Mouse (Mus musculus) lung, embryonic 16.5 days (tissue): Measurements from ENCODE around the gene Cib4. TPM values are rescaled to one million over a fixed set of nuclear protein-coding genes. Genes with fewer than 3 reads are reported as not detected.

ENCODE experiments used
- ATAC-seq: fragments of 200-750 bp; cut with Nextera tagmentation; 2 replicates; pipeline ENCODE4 v1.8.0; 2017; ENCODE audit warnings: low read depth, mild to moderate bottlenecking, moderate library complexity
- H3K27ac ChIP-seq: fragments of 300-500 bp; sonication (generic); 2 replicates; pipeline ENCODE4 v1.5.1; 2014; ENCODE audit warnings: mild to moderate bottlenecking, control low read depth, low read length
- H3K27me3 ChIP-seq: fragments of 300-500 bp; sonication (generic); 2 replicates; pipeline ENCODE4 v1.6.1; 2014; ENCODE audit warnings: low read depth, low read length, mixed read lengths; ENCODE audit not compliant: control insufficient read depth, insufficient read depth
- H3K36me3 ChIP-seq: fragments of 300-500 bp; sonication (generic); 2 replicates; pipeline ENCODE4 v1.6.1; 2014; ENCODE audit warnings: low read length; ENCODE audit not compliant: control insufficient read depth, insufficient read depth
- H3K4me1 ChIP-seq: fragments of 300-500 bp; sonication (generic); replicated peaks from 2 replicates; pipeline ENCODE4 v1.6.1; 2014; ENCODE audit warnings: low read length, mixed read lengths; ENCODE audit not compliant: control insufficient read depth, insufficient read depth
- H3K4me2 ChIP-seq: fragments of 300-500 bp; sonication (generic); 2 replicates; pipeline ENCODE4 v1.6.1; 2014; ENCODE audit warnings: low read depth, low read length, control low read depth
- H3K4me3 ChIP-seq: fragments of 300-500 bp; sonication (generic); 2 replicates; pipeline ENCODE4 v1.5.1; 2014; ENCODE audit warnings: mild to moderate bottlenecking, low read length, control low read depth
- H3K9ac ChIP-seq: fragments of 300-500 bp; sonication (generic); 2 replicates; pipeline ENCODE4 v1.6.1; 2014; ENCODE audit warnings: low read length, control low read depth
- H3K9me3 ChIP-seq: fragments of 300-500 bp; sonication (generic); 2 replicates; pipeline ENCODE4 v1.6.1; 2016; ENCODE audit warnings: low read length; ENCODE audit not compliant: control insufficient read depth
- WGBS: fragments of 180-500 bp; shearing (Covaris S2); extraction: QIAGEN DNeasy Blood & Tissue Kit; methylation state at CpG from one replicate; pipeline ENCODE4 v1.1.7; 2014; 5-methylcytosine and 5-hydroxymethylcytosine counted together
- polyA plus RNA-seq: library from polyadenylated mRNA; unstranded; fragments of >200 nt; fragmentation: Nextera tagmentation; extraction: Ambion mirVana; gene quantifications from 2 replicates; pipeline ENCODE4 v1.2.1, GENCODE M21; 2015

Cib4 gene
- polyA plus RNA-seq, 1 experiment from 2014 or later: not detected

DNA sequence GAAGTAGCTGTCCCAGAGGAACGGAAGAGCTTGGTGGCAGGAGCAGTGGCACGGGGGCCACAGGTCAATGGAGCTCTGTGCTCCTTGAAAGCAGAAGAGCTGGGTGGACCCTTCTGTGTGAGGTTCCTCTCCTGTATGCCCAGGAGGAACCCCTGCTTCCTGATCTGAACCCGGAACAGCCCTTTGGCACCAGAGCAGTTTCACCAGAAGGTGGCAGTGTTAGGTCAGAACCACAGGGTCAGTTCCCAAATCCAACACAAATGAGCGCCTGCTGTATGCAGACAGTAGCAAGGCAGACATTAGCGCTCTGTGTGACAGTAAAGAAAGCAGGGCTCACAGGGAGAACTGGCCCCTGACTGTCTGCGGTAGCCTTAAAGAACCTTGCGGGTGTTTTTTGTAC lies 29.3 kb downstream of the Cib4 start:
- Histone ChIP-seq H3K27me3 (no peaks in the 10 kb centered on the region), H3K9ac (no peak overlapping the region), H3K36me3 (no peaks in the 10 kb centered on the region), H3K4me3 (no peak overlapping the region), H3K4me2 (no peak overlapping the region), H3K27ac (no peak overlapping the region), H3K9me3 (no peaks in the 10 kb centered on the region), H3K4me1 (peaks cover 16% of the 10 kb centered on the region)
- 54% methylated on average over 7 of the region's 7 CpGs for WGBS
- no peak for ATAC-seq

DNA sequence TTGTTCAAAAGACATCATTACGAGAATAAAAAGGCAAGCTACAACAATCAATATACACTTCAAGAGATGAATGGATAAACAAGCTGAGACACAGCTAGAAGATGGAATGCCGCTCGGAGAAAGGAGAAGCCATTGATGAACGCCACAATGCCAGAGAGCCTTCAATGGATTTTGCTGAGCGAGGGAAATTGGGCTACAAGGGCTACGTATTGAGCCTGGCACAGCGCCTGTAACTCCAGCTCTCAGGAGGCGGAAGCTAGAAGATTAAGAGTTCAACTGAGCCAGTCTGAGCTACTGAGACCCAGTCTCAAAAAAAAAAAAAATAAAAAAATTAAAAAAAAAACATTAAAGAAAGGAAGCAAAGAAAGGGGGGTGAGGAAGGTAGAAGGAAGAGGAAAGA lies 32.5 kb downstream of the Cib4 start:
- WGBS: 68% methylated on average over 8 of the region's 8 CpGs
- H3K27ac ChIP-seq: no peak overlapping the region

GRCm38 (mm10) chr5:30497299-30497698 lies 48.3 kb downstream of the Cib4 start:
- no peak overlapping the region for H3K27ac ChIP-seq
- H3K4me2 ChIP-seq: no peak overlapping the region
- H3K4me3 ChIP-seq: no peak overlapping the region
- WGBS: 53% methylated on average over 7 of the region's 7 CpGs
- no peaks in the 10 kb centered on the region for H3K9me3 ChIP-seq
- no peak for ATAC-seq
- H3K4me1 ChIP-seq: no peaks in the 10 kb centered on the region
- no peaks in the 10 kb centered on the region for H3K27me3 ChIP-seq
- H3K36me3 ChIP-seq: no peaks in the 10 kb centered on the region
- no peak overlapping the region for H3K9ac ChIP-seq

More for the DNA sequence above, 32.5 kb downstream of the Cib4 start:
- ATAC-seq: no peak
- Histone ChIP-seq H3K4me1 (peaks cover 11% of the 10 kb centered on the region), H3K4me3 (no peak overlapping the region), H3K4me2 (no peak overlapping the region), H3K27me3 (no peaks in the 10 kb centered on the region), H3K9ac (no peak overlapping the region), H3K9me3 (no peaks in the 10 kb centered on the region), H3K36me3 (no peaks in the 10 kb centered on the region)

GRCm38 (mm10) chr5:30496821-30497220 lies 48.8 kb downstream of the Cib4 start:
- 58% methylated on average over 8 of the region's 8 CpGs for WGBS
- no peak overlapping the region for H3K27ac ChIP-seq
- no peak overlapping the region for H3K9ac ChIP-seq
- H3K4me2 ChIP-seq: no peak overlapping the region
- no peak for ATAC-seq
- H3K27me3 ChIP-seq: no peaks in the 10 kb centered on the region
- H3K9me3 ChIP-seq: no peaks in the 10 kb centered on the region
- H3K36me3 ChIP-seq: no peaks in the 10 kb centered on the region
- H3K4me3 ChIP-seq: no peak overlapping the region
- no peaks in the 10 kb centered on the region for H3K4me1 ChIP-seq

DNA sequence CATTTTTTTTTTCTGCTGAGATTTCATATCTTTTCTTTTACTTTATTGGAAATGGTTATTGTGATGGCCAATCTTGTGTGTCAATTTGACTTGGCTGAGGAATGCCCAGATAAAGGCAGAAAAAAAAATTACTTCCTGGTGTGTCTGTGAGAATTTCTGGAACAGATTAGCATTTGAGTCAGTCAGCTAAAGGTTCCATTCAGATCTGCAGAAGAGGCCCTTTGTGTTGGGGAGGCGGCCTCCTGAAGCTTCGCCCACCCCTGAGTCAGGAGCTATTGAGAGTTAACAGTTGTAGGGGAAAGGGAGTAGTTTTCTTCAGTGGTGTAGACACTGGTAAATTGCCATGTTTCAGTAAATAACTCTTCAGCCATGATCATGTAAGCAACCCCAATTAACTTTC lies 50.3 kb downstream of the Cib4 start:
- Histone ChIP-seq H3K9me3 (no peaks in the 10 kb centered on the region), H3K4me2 (no peak overlapping the region), H3K9ac (no peak overlapping the region), H3K36me3 (no peaks in the 10 kb centered on the region), H3K4me3 (no peak overlapping the region), H3K4me1 (peaks cover 7% of the 10 kb centered on the region), H3K27me3 (no peaks in the 10 kb centered on the region), H3K27ac (no peak overlapping the region)
- WGBS: 93% methylated on average over 2 of the region's 2 CpGs
- no peak for ATAC-seq

DNA sequence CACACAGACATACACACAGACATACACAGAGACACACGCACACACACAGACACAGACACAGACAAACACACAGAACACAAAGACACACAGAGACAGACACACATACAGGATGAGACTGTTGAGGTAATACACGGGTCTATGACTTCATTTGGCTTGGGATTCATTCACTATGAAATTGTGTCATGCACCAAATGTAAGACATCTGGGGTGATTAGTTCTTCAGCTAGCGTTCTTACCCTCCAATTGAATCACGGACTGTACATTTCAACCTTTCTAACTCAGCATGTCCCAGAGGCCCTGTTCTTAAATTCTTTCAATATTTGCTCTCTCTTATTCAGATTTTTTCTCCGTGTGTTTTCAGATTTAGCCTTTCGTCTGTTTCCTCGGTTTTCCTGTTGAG lies 51.0 kb downstream of the Cib4 start:
- Histone ChIP-seq H3K4me2 (no peak overlapping the region), H3K4me1 (peaks cover 7% of the 10 kb centered on the region), H3K9ac (no peak overlapping the region), H3K27ac (no peak overlapping the region), H3K9me3 (no peaks in the 10 kb centered on the region), H3K4me3 (no peak overlapping the region), H3K27me3 (no peaks in the 10 kb centered on the region), H3K36me3 (no peaks in the 10 kb centered on the region)
- 50% methylated on average over 7 of the region's 7 CpGs for WGBS
- no peak for ATAC-seq

DNA sequence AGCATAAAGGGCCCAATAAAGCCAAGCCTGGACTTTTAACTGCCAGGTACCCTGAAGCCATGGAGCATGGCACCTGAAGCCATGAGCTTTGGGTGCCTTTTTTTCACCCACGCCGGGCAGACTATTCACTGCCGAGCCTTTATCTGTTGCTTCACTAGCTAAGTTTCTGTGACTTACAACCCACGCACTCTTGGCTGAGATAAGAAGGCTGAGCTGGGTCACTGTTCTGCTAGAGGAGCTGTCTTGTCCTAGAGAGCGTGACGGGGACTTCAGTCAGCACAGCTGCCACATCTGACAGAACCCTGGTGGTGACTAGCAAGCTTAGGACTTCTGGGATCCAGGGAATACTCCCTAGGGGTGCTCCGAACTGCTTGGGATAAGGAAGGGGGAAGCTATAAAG lies 51.9 kb downstream of the Cib4 start:
- H3K27ac ChIP-seq: no peak overlapping the region
- no peak overlapping the region for H3K9ac ChIP-seq
- H3K4me2 ChIP-seq: no peak overlapping the region
- WGBS: 55% methylated on average over 7 of the region's 7 CpGs
- no peaks in the 10 kb centered on the region for H3K9me3 ChIP-seq
- H3K27me3 ChIP-seq: no peaks in the 10 kb centered on the region
- H3K36me3 ChIP-seq: no peaks in the 10 kb centered on the region
- ATAC-seq: no peak
- H3K4me1 ChIP-seq: peaks cover 7% of the 10 kb centered on the region
- H3K4me3 ChIP-seq: no peak overlapping the region

- Histone ChIP-seq H3K4me2 (no peak overlapping the region), H3K4me1 (peaks cover 7% of the 10 kb centered on the region), H3K36me3 (no peaks in the 10 kb centered on the region), H3K9me3 (no peaks in the 10 kb centered on the region), H3K9ac (no peak overlapping the region), H3K27me3 (no peaks in the 10 kb centered on the region), H3K27ac (peak overlapping the region; percentile 85), H3K4me3 (no peak overlapping the region)
- peak; percentile 79 for ATAC-seq
- WGBS: 36% methylated on average over 5 of the region's 5 CpGs
Measured at GRCm38 (mm10) chr5:30490845-30491244, 54.8 kb downstream of the Cib4 start.

DNA sequence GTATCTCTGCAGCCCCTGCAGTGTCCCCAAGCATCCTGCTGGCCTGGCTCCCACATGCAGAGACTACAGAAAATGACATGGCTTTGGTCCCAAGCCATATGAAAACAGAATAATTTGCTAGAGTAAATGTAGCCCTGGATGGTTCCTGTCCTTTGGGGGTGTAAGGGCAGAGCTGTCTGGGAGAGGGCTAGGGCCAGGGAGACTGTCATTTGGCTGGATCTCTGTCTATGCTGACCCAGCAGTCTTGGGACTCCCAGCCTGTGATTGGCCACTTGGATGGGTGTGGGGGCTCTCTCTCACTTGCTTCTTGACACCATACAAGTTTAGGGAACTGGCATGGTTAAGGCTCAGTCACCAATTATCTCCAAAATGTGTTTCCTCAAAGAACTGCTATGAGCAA lies 55.4 kb downstream of the Cib4 start:
- peak; percentile 86 for ATAC-seq
- Histone ChIP-seq H3K36me3 (no peaks in the 10 kb centered on the region), H3K27ac (peak overlapping the region; percentile 85), H3K4me1 (peaks cover 8% of the 10 kb centered on the region), H3K27me3 (no peaks in the 10 kb centered on the region), H3K9ac (no peak overlapping the region), H3K4me2 (no peak overlapping the region), H3K4me3 (no peak overlapping the region), H3K9me3 (no peaks in the 10 kb centered on the region)

DNA sequence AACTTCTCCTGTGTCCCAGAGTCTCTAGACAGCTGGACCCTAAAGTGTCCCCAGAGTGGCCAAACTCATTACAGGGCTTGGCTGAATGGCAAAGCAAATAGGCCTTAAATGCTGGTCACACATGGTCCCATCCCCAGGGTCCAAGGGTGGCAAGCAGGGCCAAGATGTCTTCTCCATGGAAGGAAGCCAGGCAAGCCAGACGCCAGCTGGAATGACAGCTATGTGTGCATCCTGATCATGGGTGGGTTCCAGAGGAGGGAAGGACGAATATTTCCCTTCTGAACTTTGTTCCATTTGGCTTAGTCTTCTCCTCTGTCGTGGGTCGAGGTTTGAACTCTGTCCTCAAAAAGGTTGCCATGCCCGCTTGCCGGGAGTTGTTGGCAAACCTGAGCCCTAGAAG lies 60.5 kb downstream of the Cib4 start:
- WGBS: 33% methylated on average over 6 of the region's 6 CpGs

More for the DNA sequence above, 60.5 kb downstream of the Cib4 start:
- peak; percentile 29; the same call in 1 of the 2 replicates for ATAC-seq
- Histone ChIP-seq H3K4me2 (no peak overlapping the region), H3K36me3 (no peaks in the 10 kb centered on the region), H3K9me3 (no peaks in the 10 kb centered on the region), H3K4me3 (no peak overlapping the region), H3K4me1 (peaks cover 6% of the 10 kb centered on the region), H3K27ac (no peak overlapping the region), H3K9ac (no peak overlapping the region), H3K27me3 (no peaks in the 10 kb centered on the region)
